Mouse (Mus musculus) stomach, embryonic 15.5 days (tissue): ENCODE measurements around the gene Ube2l6. TPM values are rescaled to one million over a fixed set of nuclear protein-coding genes. Genes with fewer than 3 reads are reported as not detected.

ENCODE experiments used
- ATAC-seq: fragments of 200-750 bp; cut with Nextera tagmentation; 2 replicates; pipeline ENCODE4 v1.8.0; 2017; ENCODE audit warnings: low read depth, moderate number of reproducible peaks, moderate TSS enrichment; ENCODE audit not compliant: insufficient read depth, low FRiP score
- H3K27ac ChIP-seq: fragments of 300-500 bp; sonication (generic); 2 replicates; pipeline ENCODE4 v1.5.1; 2015; ENCODE audit warnings: mild to moderate bottlenecking, inconsistent platforms
- H3K27me3 ChIP-seq: fragments of 300-500 bp; sonication (generic); replicated peaks from 2 replicates; pipeline ENCODE4 v1.6.1; 2015; ENCODE audit warnings: inconsistent platforms
- H3K36me3 ChIP-seq: fragments of 300-500 bp; sonication (generic); 2 replicates; pipeline ENCODE4 v1.6.1; 2015; ENCODE audit warnings: inconsistent platforms
- H3K4me1 ChIP-seq: fragments of 300-500 bp; sonication (generic); 2 replicates; pipeline ENCODE4 v1.6.1; 2015; ENCODE audit warnings: inconsistent platforms
- H3K4me2 ChIP-seq: fragments of 300-500 bp; sonication (generic); 2 replicates; pipeline ENCODE4 v1.6.1; 2015; ENCODE audit warnings: mild to moderate bottlenecking, inconsistent platforms
- H3K4me3 ChIP-seq: fragments of 300-500 bp; sonication (generic); replicated peaks from 2 replicates; pipeline ENCODE4 v1.5.1; 2015; ENCODE audit warnings: inconsistent platforms
- H3K9ac ChIP-seq: fragments of 300-500 bp; sonication (generic); 2 replicates; pipeline ENCODE4 v1.6.1; 2015; ENCODE audit warnings: inconsistent platforms
- H3K9me3 ChIP-seq: fragments of 300-500 bp; sonication (generic); 2 replicates; pipeline ENCODE4 v1.6.1; 2016; ENCODE audit warnings: inconsistent platforms
- WGBS: fragments of 180-500 bp; shearing (Covaris S2); methylation state at CpG from one replicate; pipeline ENCODE4 v1.1.7; 2015; 5-methylcytosine and 5-hydroxymethylcytosine counted together
- polyA plus RNA-seq: library from polyadenylated mRNA; unstranded; fragments of >200 nt; fragmentation: Nextera tagmentation; extraction: Ambion mirVana; gene quantifications from 2 replicates; pipeline ENCODE4 v1.2.1, GENCODE M21; 2015

Gene Ube2l6
- polyA plus RNA-seq, 1 experiment from 2014 or later = 79.0 TPM

DNA sequence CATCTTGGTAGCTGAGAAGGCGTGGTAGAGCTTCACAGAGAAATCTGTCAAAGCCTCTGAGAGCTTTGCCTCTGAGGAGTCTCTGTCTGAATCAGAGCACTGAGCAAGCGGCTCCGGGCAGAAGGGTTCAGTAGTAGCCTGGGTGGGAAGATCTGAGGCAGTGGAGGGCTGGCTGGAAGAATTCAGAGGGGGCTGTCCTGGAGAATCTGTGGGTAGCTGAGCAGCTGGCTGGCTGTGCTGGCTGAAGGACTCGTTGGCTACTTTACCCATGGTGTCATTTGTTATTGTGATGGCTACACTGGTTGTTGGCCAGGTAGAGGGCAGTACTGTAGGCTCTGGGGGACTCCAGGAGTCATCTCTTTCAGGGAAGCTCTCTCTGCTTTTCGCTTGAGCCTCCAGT is 25.4 kb upstream of the Ube2l6 start:
- Histone ChIP-seq H3K4me1 (peaks cover 6% of the 10 kb centered on the region; the same call in 1 of the 2 replicates), H3K4me3 (no peak overlapping the region), H3K36me3 (no peaks in the 10 kb centered on the region), H3K4me2 (no peak overlapping the region), H3K9ac (no peak overlapping the region), H3K9me3 (no peaks in the 10 kb centered on the region), H3K27ac (no peak overlapping the region), H3K27me3 (no peaks in the 10 kb centered on the region)
- ATAC-seq = no peak
- 65% methylated on average over 5 of the region's 5 CpGs for WGBS

DNA sequence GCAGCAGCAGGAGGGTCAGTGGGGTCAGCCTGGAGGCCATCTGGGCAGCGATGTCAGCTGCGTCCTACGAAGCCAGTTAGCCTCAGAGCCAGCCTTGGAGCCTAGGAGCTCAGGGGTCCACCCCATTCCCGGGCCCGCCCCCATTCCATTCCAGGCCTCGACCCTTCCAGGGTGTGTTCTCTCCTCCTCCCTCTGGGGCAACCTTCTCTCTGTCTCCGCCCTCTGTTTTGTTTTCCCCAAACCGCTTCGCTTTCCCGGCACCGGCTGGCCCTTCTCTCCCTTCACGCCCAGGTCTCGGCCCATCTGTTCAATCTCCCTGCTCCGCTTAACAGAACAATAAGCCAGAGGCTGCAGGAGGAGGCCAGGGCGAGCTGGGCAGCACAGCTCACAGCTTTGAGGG is 23.9 kb upstream of the Ube2l6 start:
- Histone ChIP-seq H3K4me2 (peak overlapping the region; percentile 50), H3K9me3 (no peaks in the 10 kb centered on the region), H3K27ac (peak overlapping the region; percentile 48), H3K36me3 (no peaks in the 10 kb centered on the region), H3K9ac (no peak overlapping the region), H3K4me3 (peak overlapping the region; percentile 31), H3K4me1 (peaks cover 6% of the 10 kb centered on the region; the same call in 1 of the 2 replicates), H3K27me3 (no peaks in the 10 kb centered on the region)
- WGBS = 3% methylated on average over 15 of the region's 15 CpGs
- ATAC-seq = peak; percentile 87

DNA sequence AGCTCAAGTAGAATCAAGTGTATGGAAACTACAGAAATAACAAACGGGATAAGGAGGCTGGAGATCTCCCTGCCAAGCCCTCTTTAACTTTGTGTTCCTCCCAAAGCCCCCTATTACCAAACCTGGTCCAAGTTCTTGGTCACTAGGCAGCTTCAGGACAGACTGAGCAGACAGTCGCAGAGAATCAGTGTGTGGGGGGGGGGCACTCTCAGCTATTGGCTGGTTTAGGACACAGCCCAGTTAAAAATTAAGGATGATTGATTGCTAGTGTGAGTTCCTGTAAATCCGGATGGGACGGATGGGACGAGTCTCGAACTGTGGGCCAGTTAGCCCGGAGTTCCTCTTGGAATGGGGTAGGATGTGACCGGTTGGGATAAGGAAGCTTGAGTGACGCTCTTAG is 23.4 kb upstream of the Ube2l6 start, which contains the start of gene Serping1:
Serping1 (minus strand) TSS at position 204 of the 400 bp plus-strand sequence.
- H3K36me3 ChIP-seq = no peaks in the 10 kb centered on the region
- H3K4me3 ChIP-seq = peak within 1 kb of the TSS; percentile 31
- H3K4me2 ChIP-seq = peak within 1 kb of the TSS; percentile 50
- H3K9ac ChIP-seq = no peak within 1 kb of the TSS
- 42% methylated on average over 9 of the region's 9 CpGs for WGBS
- peaks cover 6% of the 10 kb centered on the region; the same call in 1 of the 2 replicates for H3K4me1 ChIP-seq
- ATAC-seq = peak; percentile 59; the same call in 1 of the 2 replicates
- H3K9me3 ChIP-seq = no peaks in the 10 kb centered on the region
- peak within 1 kb of the TSS; percentile 76 for H3K27ac ChIP-seq
- no peaks in the 10 kb centered on the region for H3K27me3 ChIP-seq

DNA sequence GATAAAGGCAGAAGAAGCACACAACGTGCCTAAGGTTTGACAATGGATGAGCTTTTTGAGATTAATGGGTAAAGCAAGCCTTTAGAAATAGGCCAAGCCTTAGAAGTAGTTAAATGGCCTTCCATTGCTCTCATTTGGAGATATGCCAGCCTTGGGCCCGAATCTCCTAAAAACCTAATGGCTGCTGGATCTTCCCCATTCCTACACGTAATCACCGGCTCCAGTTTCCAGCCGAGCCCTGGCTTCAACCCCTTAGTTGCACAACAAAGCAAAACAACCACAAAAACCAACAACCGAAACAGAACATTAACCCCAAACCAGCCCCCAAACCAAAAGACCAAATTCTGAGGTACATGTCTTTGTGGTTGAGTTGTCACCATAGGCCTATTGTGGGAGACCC is 23.0 kb upstream of the Ube2l6 start:
- no peak for ATAC-seq
- no peak overlapping the region for H3K9ac ChIP-seq
- no peaks in the 10 kb centered on the region for H3K27me3 ChIP-seq
- peaks cover 6% of the 10 kb centered on the region; the same call in 1 of the 2 replicates for H3K4me1 ChIP-seq
- peak overlapping the region; percentile 9; the same call in 1 of the 2 replicates for H3K4me2 ChIP-seq
- no peaks in the 10 kb centered on the region for H3K36me3 ChIP-seq
- 65% methylated on average over 6 of the region's 6 CpGs for WGBS
- no peaks in the 10 kb centered on the region for H3K9me3 ChIP-seq
- peak overlapping the region; percentile 76; the same call in 1 of the 2 replicates for H3K27ac ChIP-seq
- no peak overlapping the region for H3K4me3 ChIP-seq

DNA sequence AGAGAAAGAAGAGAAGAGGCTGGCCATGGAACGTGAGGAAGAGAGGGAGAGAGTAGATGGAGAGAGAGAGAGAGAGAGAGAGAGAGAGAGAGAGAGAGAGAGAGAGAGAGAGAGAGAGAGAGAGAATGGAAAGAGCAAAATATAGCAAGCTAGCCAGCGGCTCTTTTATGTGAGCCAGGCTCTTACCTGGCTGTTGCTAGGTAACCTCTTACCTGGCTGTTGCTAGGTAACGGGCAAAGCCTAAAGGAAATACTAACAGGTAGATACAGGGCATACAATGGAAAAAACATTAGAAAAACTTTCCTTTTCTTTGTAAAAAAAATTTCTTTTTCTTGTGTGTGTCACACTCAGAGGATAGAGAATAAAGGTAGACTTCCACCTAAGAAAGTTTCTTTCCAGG is 20.9 kb upstream of the Ube2l6 start:
- 55% methylated on average over 3 of the region's 3 CpGs for WGBS
- no peak overlapping the region for H3K9ac ChIP-seq
- no peak for ATAC-seq

DNA sequence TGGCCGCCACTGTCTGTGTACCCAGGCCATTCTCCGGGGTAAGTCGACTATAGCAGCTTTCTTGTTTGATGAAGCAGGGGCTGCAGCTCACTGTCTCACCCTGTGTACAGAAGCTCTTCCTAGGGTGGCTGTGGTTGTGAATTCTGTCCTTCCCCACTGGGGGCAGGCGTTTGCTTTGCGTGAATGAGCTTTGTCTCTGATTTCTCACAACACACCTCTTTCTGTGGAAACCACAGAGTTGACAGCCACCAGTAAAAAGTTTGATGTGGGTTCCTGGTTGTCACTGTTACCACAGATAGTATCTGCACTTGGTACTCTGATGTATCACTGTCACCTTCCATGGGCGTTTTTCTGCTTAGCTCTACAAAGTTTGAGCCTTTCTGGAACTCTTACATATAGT is 19.4 kb upstream of the Ube2l6 start:
- Histone ChIP-seq H3K4me2 (no peak overlapping the region), H3K27me3 (no peaks in the 10 kb centered on the region), H3K27ac (no peak overlapping the region), H3K9ac (no peak overlapping the region), H3K4me3 (no peak overlapping the region), H3K9me3 (no peaks in the 10 kb centered on the region), H3K36me3 (no peaks in the 10 kb centered on the region), H3K4me1 (peaks cover 6% of the 10 kb centered on the region; the same call in 1 of the 2 replicates)
- 43% methylated on average over 6 of the region's 6 CpGs for WGBS
- no peak for ATAC-seq

More for the DNA sequence above, 20.9 kb upstream of the Ube2l6 start:
- no peak overlapping the region for H3K4me2 ChIP-seq
- peaks cover 6% of the 10 kb centered on the region; the same call in 1 of the 2 replicates for H3K4me1 ChIP-seq
- no peaks in the 10 kb centered on the region for H3K36me3 ChIP-seq
- H3K4me3 ChIP-seq = no peak overlapping the region
- no peak overlapping the region for H3K27ac ChIP-seq
- no peaks in the 10 kb centered on the region for H3K9me3 ChIP-seq
- no peaks in the 10 kb centered on the region for H3K27me3 ChIP-seq

DNA sequence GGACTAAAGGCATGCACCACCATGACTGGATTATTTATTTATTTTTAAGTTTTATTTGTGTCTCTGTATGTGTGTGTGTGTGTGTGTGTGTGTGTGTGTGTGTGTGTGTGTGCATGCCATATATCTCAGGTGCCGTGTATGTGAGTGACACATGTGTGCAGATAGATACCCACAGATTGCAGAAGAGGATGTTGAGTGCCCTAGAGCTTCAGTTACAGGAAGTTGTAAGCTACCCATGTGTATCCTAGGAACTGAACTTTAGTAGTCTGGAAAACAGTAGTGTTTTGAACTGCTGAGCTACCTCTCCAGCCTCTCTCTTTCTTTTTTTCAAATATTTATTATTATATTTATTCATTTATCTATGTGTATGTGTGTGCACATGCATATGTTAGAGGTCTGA is 15.3 kb upstream of the Ube2l6 start:
- Histone ChIP-seq H3K27me3 (no peaks in the 10 kb centered on the region), H3K36me3 (no peaks in the 10 kb centered on the region), H3K9me3 (no peaks in the 10 kb centered on the region), H3K27ac (peak overlapping the region; percentile 35; the same call in 1 of the 2 replicates), H3K4me2 (no peak overlapping the region), H3K9ac (no peak overlapping the region), H3K4me1 (no peaks in the 10 kb centered on the region), H3K4me3 (no peak overlapping the region)
- no peak for ATAC-seq
- WGBS = 86% methylated on average over 1 of the region's 1 CpGs

DNA sequence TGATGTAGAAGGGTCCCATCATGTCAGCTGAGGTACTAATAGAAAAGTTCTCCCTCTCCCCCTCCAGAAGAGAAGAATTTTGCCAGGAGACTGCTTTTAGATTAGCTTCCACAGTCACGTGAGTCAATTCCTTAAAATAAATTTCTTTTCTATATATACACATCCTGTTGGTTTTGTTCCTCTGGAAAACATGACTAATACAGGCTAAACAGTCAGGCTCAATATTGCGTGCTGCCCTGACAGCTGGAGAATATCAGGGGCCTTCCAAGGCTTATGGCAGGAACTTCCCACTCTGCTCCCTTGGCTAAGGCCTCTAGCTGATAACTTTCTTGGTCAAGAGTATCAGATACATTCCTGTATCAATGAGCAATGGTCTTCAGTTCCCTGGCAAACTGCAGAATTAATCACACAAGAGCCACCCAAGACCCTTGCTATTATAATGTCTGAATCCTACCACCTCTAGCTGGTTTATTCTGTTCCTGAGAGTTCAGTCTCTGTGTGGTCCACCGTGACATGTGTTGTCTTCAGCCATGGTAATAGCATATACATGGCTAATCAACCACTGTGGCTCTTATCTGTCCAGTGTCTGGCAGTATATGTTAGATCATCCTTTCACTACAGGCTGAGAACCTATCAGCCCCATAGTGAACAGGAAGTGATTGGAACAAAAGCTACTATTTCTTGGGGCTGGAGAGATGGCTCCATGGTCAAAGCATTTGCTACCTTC is 14.6 kb upstream of the Ube2l6 start:
- 42% methylated on average over 3 of the region's 3 CpGs for WGBS
- no peak overlapping the region for H3K9ac ChIP-seq
- ATAC-seq = no peak

DNA sequence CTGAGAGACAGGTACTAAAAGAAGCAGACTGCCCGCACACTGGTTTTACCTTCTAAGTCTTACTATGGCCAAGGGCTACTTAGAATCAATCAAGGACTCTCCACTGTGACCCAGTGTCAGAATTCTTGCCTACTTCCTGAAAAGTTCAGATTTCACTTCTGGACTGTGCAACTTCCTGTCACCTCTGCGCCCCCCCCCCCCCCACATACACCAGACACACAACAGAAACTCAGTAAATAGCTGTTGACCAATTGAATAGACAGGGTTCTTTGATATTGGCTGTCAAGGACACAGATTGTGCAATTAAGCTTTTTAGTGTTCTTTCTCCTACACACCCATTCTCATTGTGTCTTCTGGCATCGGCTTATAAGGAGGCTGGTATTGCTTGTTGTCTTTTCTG is 10.3 kb upstream of the Ube2l6 start:
- Histone ChIP-seq H3K4me1 (no peaks in the 10 kb centered on the region), H3K4me2 (no peak overlapping the region), H3K4me3 (no peak overlapping the region), H3K27me3 (no peaks in the 10 kb centered on the region), H3K9ac (no peak overlapping the region), H3K27ac (no peak overlapping the region), H3K36me3 (no peaks in the 10 kb centered on the region), H3K9me3 (no peaks in the 10 kb centered on the region)
- 78% methylated on average over 3 of the region's 3 CpGs for WGBS
- no peak for ATAC-seq

More for the DNA sequence above, 14.6 kb upstream of the Ube2l6 start:
- Histone ChIP-seq H3K27me3 (no peaks in the 10 kb centered on the region), H3K4me2 (no peak overlapping the region), H3K36me3 (no peaks in the 10 kb centered on the region), H3K4me3 (no peak overlapping the region), H3K4me1 (no peaks in the 10 kb centered on the region), H3K9me3 (no peaks in the 10 kb centered on the region), H3K27ac (peak overlapping the region; percentile 40; the same call in 1 of the 2 replicates)

DNA sequence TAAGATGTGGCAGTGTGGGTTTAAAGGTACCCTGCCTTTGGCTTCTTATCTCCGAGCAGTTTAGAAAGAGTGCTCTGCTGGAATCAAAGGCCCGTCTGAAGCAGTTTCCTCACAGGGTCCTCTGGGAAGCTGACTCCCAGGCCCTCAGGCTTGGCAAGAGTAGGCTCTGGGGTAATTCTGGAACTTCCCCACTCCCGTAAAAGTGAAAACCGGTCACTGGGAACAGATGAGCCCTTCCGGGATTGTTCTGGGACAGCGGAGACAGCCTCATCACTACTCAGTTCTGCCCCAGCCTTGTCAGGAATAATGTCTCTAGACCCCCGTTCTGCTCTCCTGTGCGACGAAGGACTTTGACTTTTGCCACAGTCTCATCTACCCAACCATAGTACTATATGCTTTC is 8.2 kb upstream of the Ube2l6 start:
- ATAC-seq = no peak
- 62% methylated on average over 9 of the region's 9 CpGs for whole genome bisulfite sequencing
- H3K4me3 ChIP-seq = no peak overlapping the region
- no peaks in the 10 kb centered on the region for H3K27me3 ChIP-seq
- no peaks in the 10 kb centered on the region for H3K36me3 ChIP-seq
- no peak overlapping the region for H3K9ac ChIP-seq
- no peak overlapping the region for H3K27ac ChIP-seq
- H3K9me3 ChIP-seq = no peaks in the 10 kb centered on the region
- no peaks in the 10 kb centered on the region for H3K4me1 ChIP-seq
- H3K4me2 ChIP-seq = no peak overlapping the region

DNA sequence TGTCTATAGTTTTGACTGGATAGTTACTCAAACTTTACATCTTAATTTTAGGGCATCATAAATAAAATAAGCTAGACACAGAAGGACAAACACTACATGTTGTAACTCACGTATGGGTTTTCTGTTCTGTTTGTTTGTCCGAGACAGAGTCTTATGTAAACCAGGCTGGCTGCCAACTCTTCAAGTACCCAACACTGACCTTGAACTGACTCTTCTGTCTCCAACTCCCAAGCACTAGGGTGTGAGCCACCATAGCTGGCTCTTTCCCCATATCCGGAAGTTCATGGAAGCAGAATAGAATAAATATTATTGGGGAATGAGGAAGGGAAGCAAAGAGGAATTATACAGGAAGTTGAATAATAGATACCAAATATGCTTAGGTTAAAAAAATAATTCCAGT is 6.1 kb upstream of the Ube2l6 start:
- Histone ChIP-seq H3K27ac (no peak overlapping the region), H3K9me3 (no peaks in the 10 kb centered on the region), H3K4me2 (no peak overlapping the region), H3K4me3 (no peak overlapping the region), H3K36me3 (no peaks in the 10 kb centered on the region), H3K9ac (no peak overlapping the region), H3K27me3 (no peaks in the 10 kb centered on the region), H3K4me1 (no peaks in the 10 kb centered on the region)
- no peak for ATAC-seq
- WGBS = 54% methylated on average over 3 of the region's 3 CpGs

DNA sequence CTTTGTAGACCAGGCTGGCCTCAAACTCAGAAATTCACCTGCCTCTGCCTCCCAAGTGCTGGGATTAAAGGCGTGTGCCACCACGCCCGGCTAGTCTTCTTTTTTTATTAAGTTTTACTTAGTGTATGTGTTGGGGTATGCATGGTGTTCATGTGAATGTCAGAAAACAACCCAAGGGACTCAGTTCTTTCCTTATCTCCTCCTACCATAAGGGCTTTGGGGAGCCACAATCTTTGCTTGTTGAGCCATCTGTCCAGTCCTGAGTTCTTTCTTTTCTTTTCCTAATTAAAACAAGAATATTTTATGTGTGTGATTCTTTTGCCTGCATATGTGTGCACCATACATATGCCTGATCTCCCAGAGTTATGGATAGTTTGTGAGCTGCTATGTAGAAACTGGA is 5.5 kb upstream of the Ube2l6 start:
- no peak for ATAC-seq
- Histone ChIP-seq H3K9me3 (no peaks in the 10 kb centered on the region), H3K36me3 (no peaks in the 10 kb centered on the region), H3K4me3 (no peak overlapping the region), H3K27ac (no peak overlapping the region), H3K27me3 (no peaks in the 10 kb centered on the region), H3K4me2 (no peak overlapping the region), H3K9ac (no peak overlapping the region), H3K4me1 (no peaks in the 10 kb centered on the region)
- WGBS = 83% methylated on average over 3 of the region's 3 CpGs
